In genomic region chr6:146079261-146079660, GRCm38 (mm10) we compare ENCODE assay signal across 8 mouse cellular contexts.
A peak's percentile ranks its signal among the peaks of the same experiment; 100 is the strongest.
DNase-seq lines count a peak whose midpoint lies in the region; ATAC-seq and TF ChIP-seq lines count a peak whose summit lies in the region.

No protein-coding gene starts in this region.

- no peak for ATAC-seq in hindbrain, embryonic 13.5 days (ENCODE audit: low FRiP score)
- ATAC-seq in hindbrain, embryonic 16.5 days, result 0 out of 2 replicates have a peak, but pooled peaks have one; percentile 40
- peak; percentile 27; the same call in 1 of the 2 replicates for ATAC-seq in midbrain, postnatal 0 days (ENCODE audit: low FRiP score)
- peak; percentile 57; the same call in 1 of the 2 replicates for ATAC-seq in stomach, postnatal 0 days (ENCODE audit: low FRiP score, low TSS enrichment)

- H3K27ac ChIP-seq in hindbrain, embryonic 10.5 days, result peak overlapping the region; percentile 75
- H3K27ac ChIP-seq in hindbrain, embryonic 13.5 days, result no peak overlapping the region
- no peak overlapping the region for H3K27ac ChIP-seq in hindbrain, embryonic 16.5 days (ENCODE audit: low read depth, low read length)
- H3K27ac ChIP-seq in midbrain, postnatal 0 days (ENCODE audit: low read depth, low read length), result no peak overlapping the region
- H3K27ac ChIP-seq in stomach, postnatal 0 days (replicated peaks), result no peak overlapping the region

- H3K9ac ChIP-seq in hindbrain, embryonic 13.5 days, result no peak overlapping the region
- no peak overlapping the region for H3K9ac ChIP-seq in hindbrain, embryonic 16.5 days (ENCODE audit: low read depth, low read length)
- H3K9ac ChIP-seq in midbrain, postnatal 0 days (replicated peaks; ENCODE audit: low read length, poor library complexity, severe bottlenecking), result no peak overlapping the region
- no peak overlapping the region for H3K9ac ChIP-seq in stomach, postnatal 0 days (ENCODE audit: low read length)

- peaks cover 17% of the 10 kb centered on the region for H3K4me1 ChIP-seq in hindbrain, embryonic 10.5 days (replicated peaks)
- peaks cover 18% of the 10 kb centered on the region for H3K4me1 ChIP-seq in hindbrain, embryonic 13.5 days (replicated peaks)
- H3K4me1 ChIP-seq in hindbrain, embryonic 16.5 days (ENCODE audit: control insufficient read depth, insufficient read depth, low read depth, low read length), result no peaks in the 10 kb centered on the region
- no peaks in the 10 kb centered on the region for H3K4me1 ChIP-seq in midbrain, postnatal 0 days (ENCODE audit: insufficient read depth, low read length)
- H3K4me1 ChIP-seq in stomach, postnatal 0 days (replicated peaks; ENCODE audit: control insufficient read depth, insufficient read depth), result no peaks in the 10 kb centered on the region

- no peaks in the 10 kb centered on the region for H3K9me3 ChIP-seq in hindbrain, embryonic 10.5 days
- H3K9me3 ChIP-seq in hindbrain, embryonic 13.5 days, result peaks cover 7% of the 10 kb centered on the region; the same call in 1 of the 2 replicates
- no peaks in the 10 kb centered on the region; the same call in 1 of the 2 replicates for H3K9me3 ChIP-seq in hindbrain, embryonic 16.5 days (ENCODE audit: control insufficient read depth, low read length)
- 0 out of 2 replicates have a peak, but pooled peaks cover 6% of the 10 kb centered on the region for H3K9me3 ChIP-seq in midbrain, postnatal 0 days (ENCODE audit: low read length)
- H3K9me3 ChIP-seq in stomach, postnatal 0 days (ENCODE audit: control insufficient read depth, low read length), result no peaks in the 10 kb centered on the region

- H3K27me3 ChIP-seq in hindbrain, embryonic 10.5 days (ENCODE audit: insufficient read depth, poor library complexity, severe bottlenecking), result no peaks in the 10 kb centered on the region
- H3K27me3 ChIP-seq in hindbrain, embryonic 13.5 days, result no peaks in the 10 kb centered on the region
- no peaks in the 10 kb centered on the region for H3K27me3 ChIP-seq in hindbrain, embryonic 16.5 days (replicated peaks; ENCODE audit: control insufficient read depth, insufficient read depth, low read length)
- no peaks in the 10 kb centered on the region for H3K27me3 ChIP-seq in midbrain, postnatal 0 days (ENCODE audit: insufficient read depth, low read length)
- H3K27me3 ChIP-seq in stomach, postnatal 0 days (ENCODE audit: control insufficient read depth, insufficient read depth, low read length), result no peaks in the 10 kb centered on the region

- no peaks in the 10 kb centered on the region for H3K36me3 ChIP-seq in hindbrain, embryonic 10.5 days
- H3K36me3 ChIP-seq in hindbrain, embryonic 13.5 days, result no peaks in the 10 kb centered on the region
- no peaks in the 10 kb centered on the region for H3K36me3 ChIP-seq in hindbrain, embryonic 16.5 days (ENCODE audit: control insufficient read depth, insufficient read depth, low read length)
- no peaks in the 10 kb centered on the region for H3K36me3 ChIP-seq in midbrain, postnatal 0 days (ENCODE audit: insufficient read depth, low read length)
- H3K36me3 ChIP-seq in stomach, postnatal 0 days (ENCODE audit: control insufficient read depth, insufficient read depth, low read length), result no peaks in the 10 kb centered on the region

- TF ChIP-seq EP300 in stomach, postnatal 0 days (optimal IDR thresholded peaks at IDR 0.05), result no peak

- no peak overlapping the region for H3K4me3 ChIP-seq in hindbrain, embryonic 10.5 days
- no peak overlapping the region for H3K4me3 ChIP-seq in hindbrain, embryonic 13.5 days
- H3K4me3 ChIP-seq in hindbrain, embryonic 16.5 days (ENCODE audit: low read length), result no peak overlapping the region
- H3K4me3 ChIP-seq in midbrain, postnatal 0 days (ENCODE audit: low read depth, low read length), result no peak overlapping the region
- H3K4me3 ChIP-seq in stomach, postnatal 0 days (ENCODE audit: low read depth, low read length), result no peak overlapping the region

- TF ChIP-seq CTCF in midbrain, postnatal 0 days (IDR thresholded peaks at IDR 0.05), result peak; percentile 82
- peak; percentile 83 for TF ChIP-seq CTCF in stomach, postnatal 0 days (IDR thresholded peaks at IDR 0.05; ENCODE audit: low read depth)

- WGBS in hindbrain, embryonic 10.5 days, result 57% methylated on average over 5 of the region's 5 CpGs
- 50% methylated on average over 5 of the region's 5 CpGs for WGBS in hindbrain, embryonic 13.5 days
- WGBS in hindbrain, embryonic 16.5 days, result 47% methylated on average over 5 of the region's 5 CpGs
- 50% methylated on average over 5 of the region's 5 CpGs for WGBS in midbrain, postnatal 0 days
- 41% methylated on average over 5 of the region's 5 CpGs for WGBS in stomach, postnatal 0 days

- peak; percentile 75 for DNase-seq in hindbrain, embryonic 10.5 days (ENCODE audit: low spot score)
- peak; percentile 69 to 73 for DNase-seq in cerebellum, adult 18-20 months
- DNase-seq in frontal cortex, postnatal 14 days (ENCODE audit: low spot score in 2 of 2), result peak; percentile 62 to 67
- DNase-seq in left cerebral cortex, postnatal 10 days (ENCODE audit: extremely low spot score in 1 of 2, low spot score in 2 of 2), result peak; percentile 68 to 86
- DNase-seq in midbrain, postnatal 0 days (ENCODE audit: low spot score), result peak; percentile 83
- peak; percentile 70 for DNase-seq in stomach, postnatal 0 days (ENCODE audit: low spot score)

- intact Hi-C loops in left cerebral cortex, postnatal 10 days (cut with DNase I), result no loop called here

- no peak overlapping the region for H3K4me2 ChIP-seq in hindbrain, embryonic 13.5 days
- no peak overlapping the region for H3K4me2 ChIP-seq in hindbrain, embryonic 16.5 days (ENCODE audit: low read length)
- no peak overlapping the region for H3K4me2 ChIP-seq in midbrain, postnatal 0 days (ENCODE audit: low read depth, low read length, poor library complexity, severe bottlenecking)
- no peak overlapping the region for H3K4me2 ChIP-seq in stomach, postnatal 0 days (replicated peaks; ENCODE audit: low read depth)
